Mouse (Mus musculus): Measurements from ENCODE around the gene Crtac1. TPM values are rescaled to one million over a fixed set of nuclear protein-coding genes. Genes with fewer than 3 reads are reported as not detected.

The Crtac1 gene
- polyA plus RNA-seq, 1 experiment from 2014 or later: 1.7 TPM

DNA sequence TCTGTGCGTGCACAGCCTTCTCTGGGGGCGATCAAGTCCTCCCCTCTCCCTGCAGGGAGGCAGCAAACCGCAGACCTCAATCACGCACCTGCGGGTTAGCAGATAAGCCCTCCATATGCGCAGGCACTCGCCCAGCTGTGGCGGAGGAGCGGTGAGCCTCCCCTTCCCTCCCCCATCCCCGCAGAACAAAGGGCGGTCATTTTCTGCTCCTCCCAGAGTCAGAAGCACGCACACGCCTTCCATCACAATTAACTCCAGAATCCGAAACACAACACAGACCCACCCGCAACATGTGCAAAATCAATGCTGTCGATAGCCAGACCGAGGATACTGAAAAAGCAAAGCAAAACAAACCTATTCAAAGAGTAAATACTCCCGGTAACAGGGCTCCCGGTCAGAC, 22.4 kb downstream of the Crtac1 start:
- H3K27me3 ChIP-seq (ENCODE audit: control insufficient read depth, insufficient read depth, low read length): peaks cover 18% of the 10 kb centered on the region
- H3K27ac ChIP-seq (replicated peaks; ENCODE audit: low read depth, low read length): no peak overlapping the region
- no peaks in the 10 kb centered on the region for H3K36me3 ChIP-seq (ENCODE audit: control insufficient read depth, insufficient read depth, low read length)
- 0 out of 2 replicates have a peak, but pooled peaks cover 2% of the 10 kb centered on the region for H3K4me1 ChIP-seq (ENCODE audit: control insufficient read depth, insufficient read depth, low read length)
- DNase-seq (ENCODE audit: low spot score) (peak; percentile 28), ATAC-seq (ENCODE audit: insufficient number of reproducible peaks, low FRiP score, low TSS enrichment, low read depth) (no peak)
- H3K9ac ChIP-seq (ENCODE audit: low read length): no peak overlapping the region
- 1% methylated on average over 19 of the region's 19 CpGs for WGBS
- no peaks in the 10 kb centered on the region for H3K9me3 ChIP-seq (ENCODE audit: control insufficient read depth, low read length)
- no peak overlapping the region for H3K4me3 ChIP-seq (ENCODE audit: low read depth, low read length)
- H3K4me2 ChIP-seq (ENCODE audit: low read depth, severe bottlenecking): peak overlapping the region; percentile 7; the same call in 1 of the 2 replicates

DNA sequence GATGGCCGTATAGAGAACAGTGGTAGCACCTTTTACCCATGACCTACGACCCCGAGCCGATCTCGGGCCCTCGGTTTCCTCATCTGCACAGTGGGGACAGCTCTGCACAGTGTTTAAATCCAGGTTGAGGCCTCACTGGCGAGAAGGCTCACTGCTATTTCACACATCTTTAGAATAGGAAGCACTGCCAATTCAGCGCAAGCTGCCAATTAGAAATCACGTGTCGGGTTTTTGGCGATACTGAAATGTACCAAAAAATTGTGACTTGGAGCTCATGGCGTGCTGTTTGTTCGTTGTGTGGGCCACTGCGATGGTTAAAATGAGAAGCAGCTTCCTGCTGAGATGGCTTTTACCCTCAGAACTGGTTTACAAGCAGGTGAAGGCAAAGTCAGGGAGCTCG, 27.2 kb downstream of the Crtac1 start:
- Histone ChIP-seq H3K4me1 (ENCODE audit: control insufficient read depth, insufficient read depth, low read length) (0 out of 2 replicates have a peak, but pooled peaks cover 2% of the 10 kb centered on the region), H3K27me3 (ENCODE audit: control insufficient read depth, insufficient read depth, low read length) (peaks cover 4% of the 10 kb centered on the region; the same call in 1 of the 2 replicates), H3K27ac (replicated peaks; ENCODE audit: low read depth, low read length) (no peak overlapping the region), H3K9me3 (ENCODE audit: control insufficient read depth, low read length) (no peaks in the 10 kb centered on the region), H3K9ac (ENCODE audit: low read length) (no peak overlapping the region), H3K4me3 (ENCODE audit: low read depth, low read length) (no peak overlapping the region), H3K36me3 (ENCODE audit: control insufficient read depth, insufficient read depth, low read length) (no peaks in the 10 kb centered on the region), H3K4me2 (ENCODE audit: low read depth, severe bottlenecking) (no peak overlapping the region)
- no peak for ATAC-seq (ENCODE audit: insufficient number of reproducible peaks, low FRiP score, low TSS enrichment, low read depth)
- 83% methylated on average over 15 of the region's 15 CpGs for WGBS
- no peak for DNase-seq (ENCODE audit: low spot score)

DNA sequence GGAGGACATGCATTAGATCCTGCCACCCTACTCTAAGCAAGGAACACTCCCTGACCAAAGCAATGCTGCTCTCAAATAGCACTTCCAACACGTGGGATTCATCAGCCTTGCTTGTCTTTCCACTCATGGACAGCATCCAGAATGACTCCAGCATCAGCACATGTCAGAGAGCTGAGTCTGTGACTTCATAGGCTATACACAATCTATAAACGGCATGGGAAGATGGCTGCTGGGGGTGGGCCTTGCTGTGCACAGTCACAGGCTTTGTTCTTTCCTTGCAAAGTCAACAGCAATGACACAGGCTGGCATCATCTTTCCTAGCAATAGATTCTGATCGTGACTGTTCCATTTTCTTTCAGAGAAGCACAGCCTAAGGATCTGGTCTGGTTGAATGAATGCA, 31.6 kb downstream of the Crtac1 start:
- no peak overlapping the region for H3K9ac ChIP-seq (ENCODE audit: low read length)
- no peak overlapping the region for H3K4me3 ChIP-seq (ENCODE audit: low read depth, low read length)
- no peak for ATAC-seq (ENCODE audit: insufficient number of reproducible peaks, low FRiP score, low TSS enrichment, low read depth)
- 73% methylated on average over 3 of the region's 3 CpGs for WGBS
- no peak for DNase-seq (ENCODE audit: low spot score)
- H3K4me2 ChIP-seq (ENCODE audit: low read depth, severe bottlenecking): no peak overlapping the region
- no peaks in the 10 kb centered on the region for H3K36me3 ChIP-seq (ENCODE audit: control insufficient read depth, insufficient read depth, low read length)
- H3K4me1 ChIP-seq (ENCODE audit: control insufficient read depth, insufficient read depth, low read length): no peaks in the 10 kb centered on the region
- no peaks in the 10 kb centered on the region for H3K27me3 ChIP-seq (ENCODE audit: control insufficient read depth, insufficient read depth, low read length)
- H3K9me3 ChIP-seq (ENCODE audit: control insufficient read depth, low read length): no peaks in the 10 kb centered on the region
- no peak overlapping the region for H3K27ac ChIP-seq (replicated peaks; ENCODE audit: low read depth, low read length)

DNA sequence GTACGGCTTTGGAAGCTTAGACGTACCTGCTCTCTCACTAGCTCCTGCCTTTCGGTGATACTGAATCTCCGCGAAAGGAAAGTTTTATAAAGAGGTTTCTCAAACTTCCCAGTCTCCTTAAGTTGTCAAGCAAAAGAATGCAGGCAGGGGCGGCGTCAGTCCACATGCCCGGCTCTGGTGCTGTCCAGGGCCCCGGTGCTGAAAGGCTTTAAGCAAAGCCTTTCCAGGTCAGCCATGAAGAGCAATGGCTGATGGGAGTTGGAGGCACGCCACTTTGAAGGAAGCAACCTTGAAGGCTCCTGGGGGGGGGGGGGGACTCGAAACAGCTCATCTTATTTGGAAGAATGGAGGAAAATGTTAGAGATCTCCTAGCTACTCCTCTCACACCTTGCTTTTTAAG, 34.3 kb downstream of the Crtac1 start:
- no peak overlapping the region for H3K4me2 ChIP-seq (ENCODE audit: low read depth, severe bottlenecking)
- ATAC-seq (ENCODE audit: insufficient number of reproducible peaks, low FRiP score, low TSS enrichment, low read depth) (no peak), DNase-seq (ENCODE audit: low spot score) (peak; percentile 87)
- H3K4me1 ChIP-seq (ENCODE audit: control insufficient read depth, insufficient read depth, low read length): no peaks in the 10 kb centered on the region
- H3K9me3 ChIP-seq (ENCODE audit: control insufficient read depth, low read length): no peaks in the 10 kb centered on the region
- no peak overlapping the region for H3K27ac ChIP-seq (replicated peaks; ENCODE audit: low read depth, low read length)
- H3K27me3 ChIP-seq (ENCODE audit: control insufficient read depth, insufficient read depth, low read length): no peaks in the 10 kb centered on the region
- no peak overlapping the region for H3K9ac ChIP-seq (ENCODE audit: low read length)
- WGBS: 17% methylated on average over 11 of the region's 11 CpGs
- no peak overlapping the region for H3K4me3 ChIP-seq (ENCODE audit: low read depth, low read length)
- H3K36me3 ChIP-seq (ENCODE audit: control insufficient read depth, insufficient read depth, low read length): no peaks in the 10 kb centered on the region

DNA sequence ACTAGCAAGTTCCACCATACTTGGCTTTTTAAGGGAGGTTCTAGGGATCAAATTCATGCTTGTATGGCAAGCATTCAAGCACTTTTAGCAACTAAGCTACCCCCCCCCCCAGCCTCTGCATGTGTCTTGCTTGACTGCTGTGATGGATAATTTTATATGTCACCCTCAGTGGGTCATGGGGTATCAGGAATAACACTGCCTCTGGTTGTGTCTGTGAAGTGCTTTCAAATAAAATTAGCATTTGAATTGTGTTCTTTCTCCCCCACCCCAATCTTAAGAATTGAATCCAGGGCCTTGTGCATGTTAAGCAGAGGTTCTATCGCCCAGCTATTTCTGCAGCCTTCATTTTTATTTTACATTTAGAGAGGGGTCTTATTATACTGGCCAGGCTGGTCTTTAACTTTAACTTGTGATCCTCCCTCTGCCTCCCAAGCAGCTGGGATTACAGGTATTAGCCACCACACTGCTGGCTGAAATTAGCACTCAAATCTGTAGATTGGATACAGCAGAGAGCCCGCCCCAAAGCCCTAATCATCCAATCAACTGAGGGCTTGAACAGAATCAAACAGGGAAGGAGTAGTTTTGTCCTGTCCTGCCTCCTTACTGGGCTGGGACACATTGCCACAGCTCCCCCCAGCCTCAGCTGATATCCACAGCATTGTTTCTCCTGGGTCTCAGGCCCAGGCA, 36.6 kb downstream of the Crtac1 start:
- H3K4me2 ChIP-seq (ENCODE audit: low read depth, severe bottlenecking): no peak overlapping the region
- no peaks in the 10 kb centered on the region for H3K27me3 ChIP-seq (ENCODE audit: control insufficient read depth, insufficient read depth, low read length)
- ATAC-seq (ENCODE audit: insufficient number of reproducible peaks, low FRiP score, low TSS enrichment, low read depth) (no peak), DNase-seq (ENCODE audit: low spot score) (no peak)
- H3K4me1 ChIP-seq (ENCODE audit: control insufficient read depth, insufficient read depth, low read length): no peaks in the 10 kb centered on the region
- H3K27ac ChIP-seq (replicated peaks; ENCODE audit: low read depth, low read length): no peak overlapping the region
- no peaks in the 10 kb centered on the region for H3K36me3 ChIP-seq (ENCODE audit: control insufficient read depth, insufficient read depth, low read length)
- H3K4me3 ChIP-seq (ENCODE audit: low read depth, low read length): no peak overlapping the region
- no peak overlapping the region for H3K9ac ChIP-seq (ENCODE audit: low read length)
- 70% methylated on average over 2 of the region's 2 CpGs for WGBS
- H3K9me3 ChIP-seq (ENCODE audit: control insufficient read depth, low read length): no peaks in the 10 kb centered on the region

DNA sequence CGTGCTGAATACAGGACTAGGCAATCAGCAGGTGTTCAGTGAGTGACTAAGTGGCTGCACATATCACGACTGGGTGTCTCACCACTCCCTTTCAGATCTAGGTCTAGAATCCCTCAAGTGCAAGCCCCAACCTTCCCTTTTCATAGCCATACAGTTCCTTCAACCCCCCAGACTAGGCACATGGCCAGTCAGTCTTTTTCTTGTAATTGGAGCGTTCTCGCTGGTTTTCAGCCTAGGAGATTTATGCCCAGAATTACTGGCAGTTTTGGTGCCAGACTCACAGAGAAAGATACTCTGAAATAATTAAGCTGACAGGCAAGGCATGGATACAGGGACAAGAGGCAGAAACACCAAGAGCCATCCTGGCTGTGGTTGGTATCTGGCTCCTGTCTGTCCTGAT, 37.7 kb downstream of the Crtac1 start:
- 82% methylated on average over 4 of the region's 4 CpGs for WGBS
- Histone ChIP-seq H3K4me2 (ENCODE audit: low read depth, severe bottlenecking) (no peak overlapping the region), H3K36me3 (ENCODE audit: control insufficient read depth, insufficient read depth, low read length) (no peaks in the 10 kb centered on the region), H3K27ac (replicated peaks; ENCODE audit: low read depth, low read length) (no peak overlapping the region), H3K9me3 (ENCODE audit: control insufficient read depth, low read length) (no peaks in the 10 kb centered on the region), H3K4me1 (ENCODE audit: control insufficient read depth, insufficient read depth, low read length) (no peaks in the 10 kb centered on the region), H3K9ac (ENCODE audit: low read length) (no peak overlapping the region), H3K4me3 (ENCODE audit: low read depth, low read length) (no peak overlapping the region), H3K27me3 (ENCODE audit: control insufficient read depth, insufficient read depth, low read length) (no peaks in the 10 kb centered on the region)
- DNase-seq (ENCODE audit: low spot score): no peak
- no peak for ATAC-seq (ENCODE audit: insufficient number of reproducible peaks, low FRiP score, low TSS enrichment, low read depth)

DNA sequence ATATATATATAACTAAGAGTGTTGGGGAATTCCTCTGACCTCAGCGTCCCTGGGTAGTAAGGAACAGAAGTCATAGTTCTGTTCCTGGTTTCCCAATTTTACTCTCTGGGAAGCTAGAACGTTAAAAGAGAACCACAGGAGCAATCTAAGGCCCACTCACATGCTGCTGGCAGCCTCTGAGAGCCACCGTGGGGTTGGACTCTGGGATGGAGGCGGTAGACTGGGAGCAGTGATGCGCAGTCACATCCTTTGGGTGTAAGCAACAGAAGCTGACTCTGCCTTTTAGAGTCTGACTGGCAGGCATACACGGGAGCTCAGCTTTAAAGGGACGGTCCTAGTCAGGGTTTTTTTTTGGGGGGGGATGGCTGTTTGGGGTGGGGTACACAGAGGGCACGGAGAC, 39.5 kb downstream of the Crtac1 start:
- H3K36me3 ChIP-seq (ENCODE audit: control insufficient read depth, insufficient read depth, low read length): no peaks in the 10 kb centered on the region
- no peaks in the 10 kb centered on the region for H3K27me3 ChIP-seq (ENCODE audit: control insufficient read depth, insufficient read depth, low read length)
- no peak overlapping the region for H3K27ac ChIP-seq (replicated peaks; ENCODE audit: low read depth, low read length)
- no peak overlapping the region for H3K4me2 ChIP-seq (ENCODE audit: low read depth, severe bottlenecking)
- ATAC-seq (ENCODE audit: insufficient number of reproducible peaks, low FRiP score, low TSS enrichment, low read depth) (no peak), DNase-seq (ENCODE audit: low spot score) (no peak)
- 89% methylated on average over 8 of the region's 8 CpGs for WGBS
- H3K9ac ChIP-seq (ENCODE audit: low read length): no peak overlapping the region
- H3K9me3 ChIP-seq (ENCODE audit: control insufficient read depth, low read length): no peaks in the 10 kb centered on the region
- H3K4me1 ChIP-seq (ENCODE audit: control insufficient read depth, insufficient read depth, low read length): no peaks in the 10 kb centered on the region
- no peak overlapping the region for H3K4me3 ChIP-seq (ENCODE audit: low read depth, low read length)

DNA sequence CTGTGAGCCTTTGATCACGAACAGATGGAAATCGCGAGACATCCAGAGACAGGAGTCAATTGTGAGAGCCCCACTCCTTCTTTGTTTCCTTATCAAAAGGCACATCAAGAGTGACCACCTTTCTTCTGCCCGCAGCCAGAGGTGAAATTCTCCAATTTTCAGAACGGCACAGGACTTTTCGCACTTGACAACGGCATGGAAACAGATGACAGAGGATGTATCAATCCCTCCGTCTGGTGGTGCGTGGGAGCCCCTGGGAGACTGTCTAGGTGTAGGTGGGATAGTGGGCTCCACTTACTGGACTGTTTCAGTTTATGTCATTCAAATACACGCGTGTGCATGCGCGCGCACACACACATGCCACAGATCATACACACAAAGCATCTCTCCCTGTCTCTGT, 42.0 kb downstream of the Crtac1 start:
- Histone ChIP-seq H3K9ac (ENCODE audit: low read length) (no peak overlapping the region), H3K4me3 (ENCODE audit: low read depth, low read length) (no peak overlapping the region), H3K27me3 (ENCODE audit: control insufficient read depth, insufficient read depth, low read length) (peaks cover 8% of the 10 kb centered on the region; the same call in 1 of the 2 replicates), H3K4me2 (ENCODE audit: low read depth, severe bottlenecking) (no peak overlapping the region), H3K4me1 (ENCODE audit: control insufficient read depth, insufficient read depth, low read length) (no peaks in the 10 kb centered on the region), H3K27ac (replicated peaks; ENCODE audit: low read depth, low read length) (no peak overlapping the region), H3K36me3 (ENCODE audit: control insufficient read depth, insufficient read depth, low read length) (no peaks in the 10 kb centered on the region), H3K9me3 (ENCODE audit: control insufficient read depth, low read length) (no peaks in the 10 kb centered on the region)
- no peak for DNase-seq (ENCODE audit: low spot score)
- ATAC-seq (ENCODE audit: insufficient number of reproducible peaks, low FRiP score, low TSS enrichment, low read depth): no peak
- WGBS: 89% methylated on average over 14 of the region's 14 CpGs
